Mouse (Mus musculus): ENCODE results near the gene Myl7. TPM values are rescaled to one million over a fixed set of nuclear protein-coding genes. Genes with fewer than 3 reads are reported as not detected.
"Not testable (repeated sequence)": the region's sequence is repeated elsewhere in the genome, so short reads cannot be mapped to it uniquely, and the experiment has no call there.

The Myl7 gene
- polyA plus RNA-seq (2016; fragmentation: Nextera tagmentation; extraction: Ambion mirVana): 1.3 and 2.4 TPM in 2 replicates

GRCm38 (mm10) chr11:5898531-5898930 lies at the start of gene Myl7:
TSS of gene Myl7 (minus strand) at chr11:5898782.
- no peaks in the 10 kb centered on the region for H3K9me3 ChIP-seq

GRCm38 (mm10) chr11:5947796-5948195 lies 49.2 kb upstream of the Myl7 start:
- Histone ChIP-seq H3K4me3 (replicated peaks) (no peak overlapping the region), H3K4me2 (no peak overlapping the region), H3K27ac (0 out of 2 replicates have a peak overlapping the region, but pooled peaks have one; percentile 35), H3K27me3 (no peaks in the 10 kb centered on the region), H3K36me3 (no peaks in the 10 kb centered on the region), H3K4me1 (replicated peaks) (peaks cover 16% of the 10 kb centered on the region), H3K9me3 (no peaks in the 10 kb centered on the region), H3K9ac (replicated peaks) (no peak overlapping the region)
- WGBS: 45% methylated on average over 4 of the region's 4 CpGs
- ATAC-seq (ENCODE audit: insufficient number of reproducible peaks, insufficient read depth, low FRiP score, low TSS enrichment, low read depth): no peak

More at GRCm38 (mm10) chr11:5898531-5898930, at the start of gene Myl7:
- no peak within 1 kb of the TSS for H3K4me3 ChIP-seq (replicated peaks)
- H3K4me1 ChIP-seq (replicated peaks): peaks cover 40% of the 10 kb centered on the region
- H3K27ac ChIP-seq: no peak within 1 kb of the TSS
- 61% methylated on average over 5 of the region's 5 CpGs for WGBS
- H3K27me3 ChIP-seq: peaks cover 68% of the 10 kb centered on the region
- no peaks in the 10 kb centered on the region for H3K36me3 ChIP-seq
- no peak within 1 kb of the TSS for H3K9ac ChIP-seq (replicated peaks)
- H3K4me2 ChIP-seq: 0 out of 2 replicates have a peak within 1 kb of the TSS, but pooled peaks have one; percentile 15
- no peak for ATAC-seq (ENCODE audit: insufficient number of reproducible peaks, insufficient read depth, low FRiP score, low TSS enrichment, low read depth)

- WGBS: 77% methylated on average over 2 of the region's 2 CpGs
- Histone ChIP-seq H3K9me3 (no peaks in the 10 kb centered on the region), H3K4me3 (replicated peaks) (no peak overlapping the region), H3K4me2 (no peak overlapping the region), H3K4me1 (replicated peaks) (peaks cover 16% of the 10 kb centered on the region), H3K9ac (replicated peaks) (no peak overlapping the region), H3K36me3 (no peaks in the 10 kb centered on the region), H3K27me3 (no peaks in the 10 kb centered on the region), H3K27ac (no peak overlapping the region)
- ATAC-seq (ENCODE audit: insufficient number of reproducible peaks, insufficient read depth, low FRiP score, low TSS enrichment, low read depth): no peak
These were observed 46.5 kb upstream of the Myl7 start for GRCm38 (mm10) chr11:5945096-5945495.

- ATAC-seq (ENCODE audit: insufficient number of reproducible peaks, insufficient read depth, low FRiP score, low TSS enrichment, low read depth): no peak
- no peaks in the 10 kb centered on the region for H3K27me3 ChIP-seq
These were observed 44.4 kb upstream of the Myl7 start for GRCm38 (mm10) chr11:5942966-5943365.

GRCm38 (mm10) chr11:5934531-5934930 lies 35.9 kb upstream of the Myl7 start:
- not testable (repeated sequence) for H3K27ac ChIP-seq; H3K4me1 ChIP-seq (replicated peaks); H3K4me3 ChIP-seq (replicated peaks); H3K27me3 ChIP-seq; H3K4me2 ChIP-seq; H3K9ac ChIP-seq (replicated peaks); ATAC-seq (ENCODE audit: insufficient number of reproducible peaks, insufficient read depth, low FRiP score, low TSS enrichment, low read depth); H3K36me3 ChIP-seq
- peaks cover 11% of the 10 kb centered on the region; the same call in 1 of the 2 replicates for H3K9me3 ChIP-seq
- WGBS: 92% methylated on average over 11 of the region's 11 CpGs

More at GRCm38 (mm10) chr11:5942966-5943365, 44.4 kb upstream of the Myl7 start:
- Histone ChIP-seq H3K27ac (no peak overlapping the region), H3K36me3 (no peaks in the 10 kb centered on the region), H3K4me3 (replicated peaks) (no peak overlapping the region), H3K4me2 (no peak overlapping the region), H3K4me1 (replicated peaks) (peaks cover 3% of the 10 kb centered on the region; the same call in 1 of the 2 replicates), H3K9ac (replicated peaks) (no peak overlapping the region), H3K9me3 (no peaks in the 10 kb centered on the region)
- 65% methylated on average over 6 of the region's 6 CpGs for WGBS

- H3K36me3 ChIP-seq; H3K4me1 ChIP-seq (replicated peaks); H3K27me3 ChIP-seq; H3K9ac ChIP-seq (replicated peaks); H3K4me2 ChIP-seq; ATAC-seq (ENCODE audit: insufficient number of reproducible peaks, insufficient read depth, low FRiP score, low TSS enrichment, low read depth); H3K4me3 ChIP-seq (replicated peaks); H3K27ac ChIP-seq: not testable (repeated sequence)
- peaks cover 11% of the 10 kb centered on the region; the same call in 1 of the 2 replicates for H3K9me3 ChIP-seq
- WGBS: 85% methylated on average over 6 of the region's 6 CpGs
These were observed 33.4 kb upstream of the Myl7 start for GRCm38 (mm10) chr11:5931947-5932346.

GRCm38 (mm10) chr11:5930578-5930977 lies 32.0 kb upstream of the Myl7 start:
- Histone ChIP-seq H3K9me3 (peaks cover 11% of the 10 kb centered on the region; the same call in 1 of the 2 replicates), H3K4me1 (replicated peaks) (no peaks in the 10 kb centered on the region), H3K27ac (no peak overlapping the region), H3K27me3 (no peaks in the 10 kb centered on the region), H3K4me3 (replicated peaks) (no peak overlapping the region), H3K9ac (replicated peaks) (no peak overlapping the region), H3K36me3 (no peaks in the 10 kb centered on the region), H3K4me2 (no peak overlapping the region)
- WGBS: 57% methylated on average over 1 of the region's 1 CpGs
- no peak for ATAC-seq (ENCODE audit: insufficient number of reproducible peaks, insufficient read depth, low FRiP score, low TSS enrichment, low read depth)

GRCm38 (mm10) chr11:5926696-5927220 lies 28.2 kb upstream of the Myl7 start:
- H3K9ac ChIP-seq (replicated peaks): no peak overlapping the region
- no peaks in the 10 kb centered on the region for H3K4me1 ChIP-seq (replicated peaks)
- ATAC-seq (ENCODE audit: insufficient number of reproducible peaks, insufficient read depth, low FRiP score, low TSS enrichment, low read depth): no peak
- WGBS: 87% methylated on average over 3 of the region's 3 CpGs
- H3K9me3 ChIP-seq: no peaks in the 10 kb centered on the region
- H3K4me3 ChIP-seq (replicated peaks): no peak overlapping the region
- no peaks in the 10 kb centered on the region for H3K27me3 ChIP-seq
- H3K27ac ChIP-seq: no peak overlapping the region
- H3K4me2 ChIP-seq: no peak overlapping the region
- no peaks in the 10 kb centered on the region for H3K36me3 ChIP-seq

- Histone ChIP-seq H3K4me1 (replicated peaks) (no peaks in the 10 kb centered on the region), H3K27me3 (no peaks in the 10 kb centered on the region), H3K36me3 (no peaks in the 10 kb centered on the region), H3K27ac (no peak overlapping the region), H3K9ac (replicated peaks) (no peak overlapping the region), H3K4me3 (replicated peaks) (no peak overlapping the region), H3K4me2 (no peak overlapping the region), H3K9me3 (no peaks in the 10 kb centered on the region)
- WGBS: 47% methylated on average over 8 of the region's 8 CpGs
- ATAC-seq (ENCODE audit: insufficient number of reproducible peaks, insufficient read depth, low FRiP score, low TSS enrichment, low read depth): no peak
These were observed 26.1 kb upstream of the Myl7 start for GRCm38 (mm10) chr11:5924699-5925098.

- no peak for ATAC-seq (ENCODE audit: insufficient number of reproducible peaks, insufficient read depth, low FRiP score, low TSS enrichment, low read depth)
- 38% methylated on average over 17 of the region's 17 CpGs for WGBS
- Histone ChIP-seq H3K36me3 (no peaks in the 10 kb centered on the region), H3K4me2 (no peak overlapping the region), H3K4me1 (replicated peaks) (no peaks in the 10 kb centered on the region), H3K27ac (no peak overlapping the region), H3K27me3 (0 out of 2 replicates have a peak, but pooled peaks cover 7% of the 10 kb centered on the region), H3K9ac (replicated peaks) (no peak overlapping the region), H3K4me3 (replicated peaks) (no peak overlapping the region), H3K9me3 (no peaks in the 10 kb centered on the region)
These were observed 21.9 kb upstream of the Myl7 start for GRCm38 (mm10) chr11:5920323-5920960.

GRCm38 (mm10) chr11:5919606-5920005 lies 21.0 kb upstream of the Myl7 start:
- no peak overlapping the region for H3K9ac ChIP-seq (replicated peaks)
- H3K4me2 ChIP-seq: no peak overlapping the region
- H3K27me3 ChIP-seq: 0 out of 2 replicates have a peak, but pooled peaks cover 7% of the 10 kb centered on the region
- ATAC-seq (ENCODE audit: insufficient number of reproducible peaks, insufficient read depth, low FRiP score, low TSS enrichment, low read depth): no peak
- H3K4me3 ChIP-seq (replicated peaks): no peak overlapping the region
- no peaks in the 10 kb centered on the region for H3K9me3 ChIP-seq
- H3K4me1 ChIP-seq (replicated peaks): no peaks in the 10 kb centered on the region
- H3K36me3 ChIP-seq: no peaks in the 10 kb centered on the region
- no peak overlapping the region for H3K27ac ChIP-seq
- 90% methylated on average over 4 of the region's 4 CpGs for WGBS

Measured in limb, embryonic 12.5 days (tissue).